Mouse (Mus musculus): ENCODE data around the gene Igsf3. TPM values are rescaled to one million over a fixed set of nuclear protein-coding genes. Genes with fewer than 3 reads are reported as not detected.

Gene Igsf3
- total RNA-seq, 1 experiment from 2014 or later: 7.0 TPM

DNA sequence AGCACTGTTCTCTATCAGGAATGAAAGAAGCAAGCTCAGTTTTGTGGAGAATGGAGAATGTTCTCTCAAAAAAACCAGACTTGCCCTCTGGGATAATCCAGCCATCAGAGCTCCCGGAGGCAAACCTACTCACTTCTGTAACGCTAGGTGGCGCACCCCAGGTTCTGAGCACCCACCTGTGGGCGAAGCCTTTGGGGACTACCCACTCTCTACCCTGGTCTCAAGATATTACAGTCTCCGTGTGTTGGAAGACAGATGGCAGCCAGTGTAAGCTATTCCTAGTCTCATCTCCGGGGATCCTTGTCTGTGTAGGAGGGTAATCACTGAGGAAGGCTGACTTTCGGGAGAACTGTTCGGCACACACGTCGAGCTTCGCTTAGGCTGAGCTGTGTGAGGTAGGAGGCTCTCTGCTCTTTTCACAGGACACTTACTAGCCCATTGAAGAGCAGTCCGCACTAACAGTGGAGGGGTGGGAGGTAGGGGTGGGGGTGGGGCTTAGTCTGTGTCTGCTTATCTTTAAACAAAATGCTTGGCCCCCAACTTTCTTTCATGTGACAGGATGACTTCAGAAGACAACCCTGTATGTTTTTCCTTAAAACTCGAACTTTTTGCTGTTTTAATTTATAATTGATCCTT, 4.4 kb upstream of the Igsf3 start:
- DNase-seq: peak; percentile 68

DNA sequence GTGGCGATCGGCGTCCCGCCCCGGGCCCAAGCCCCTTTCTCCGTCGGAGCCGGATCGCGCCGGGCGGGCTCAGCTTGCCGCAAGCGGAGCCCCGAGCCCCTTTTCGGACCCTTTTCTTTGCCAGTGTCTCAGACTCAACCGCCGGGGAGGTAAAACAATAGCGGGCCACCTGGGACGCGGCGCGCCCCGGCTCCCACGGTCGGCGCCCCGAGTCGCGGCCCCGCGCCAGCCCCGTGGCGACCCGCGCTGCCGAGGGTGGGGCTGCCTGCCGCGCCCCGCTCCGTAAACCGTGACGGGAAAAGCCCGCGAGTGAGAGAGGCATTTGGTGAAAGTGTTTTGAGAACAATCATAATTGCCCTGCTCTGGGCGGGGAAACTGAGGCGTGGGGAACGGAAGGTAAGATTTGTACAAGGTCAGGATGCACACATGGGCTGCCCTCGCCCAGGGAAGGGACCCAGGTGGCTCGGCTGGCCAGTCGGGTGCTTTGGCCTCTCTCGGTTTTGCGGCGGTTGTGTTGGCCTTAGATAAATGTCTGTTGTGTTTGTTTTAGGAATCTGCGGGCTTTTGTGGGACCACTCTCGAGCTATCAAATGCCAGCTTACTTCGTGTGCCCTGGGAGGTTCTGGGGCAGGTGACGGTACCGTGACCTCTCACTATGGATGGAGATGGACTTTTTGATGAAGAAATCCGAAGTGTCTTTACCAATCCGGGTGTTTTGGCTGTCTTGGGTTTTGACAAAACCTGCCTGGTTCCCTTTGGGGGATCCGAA, 557 bp downstream of the Igsf3 start:
- no peak for DNase-seq

GRCm38 (mm10) chr3:101378102-101378501, 1.2 kb downstream of the Igsf3 start:
- no peak for DNase-seq

- DNase-seq: peak; percentile 71
Measured at GRCm38 (mm10) chr3:101379789-101380188, 2.9 kb downstream of the Igsf3 start.

- no peak for DNase-seq
Measured at GRCm38 (mm10) chr3:101381691-101382090, 4.8 kb downstream of the Igsf3 start.

DNA sequence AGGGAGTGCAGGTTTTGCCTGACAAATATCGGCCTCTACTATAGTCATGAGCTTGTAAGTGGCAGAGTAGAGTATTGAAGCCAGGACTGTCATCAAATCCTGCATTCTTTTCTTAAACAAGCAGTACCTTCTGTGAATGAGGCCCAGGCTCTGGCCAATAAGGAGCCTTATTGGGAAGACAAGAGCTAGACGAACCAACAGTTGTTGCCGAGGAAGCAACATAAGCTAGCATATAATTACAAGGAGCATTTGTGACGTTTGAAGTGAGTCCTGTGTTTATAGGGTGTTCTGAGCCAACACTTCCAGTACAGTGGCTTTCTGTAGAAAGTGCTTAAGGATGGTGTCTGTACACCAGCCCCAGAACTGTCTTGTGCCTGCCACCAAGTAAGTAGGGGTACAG, 5.9 kb downstream of the Igsf3 start:
- no peak for DNase-seq

DNA sequence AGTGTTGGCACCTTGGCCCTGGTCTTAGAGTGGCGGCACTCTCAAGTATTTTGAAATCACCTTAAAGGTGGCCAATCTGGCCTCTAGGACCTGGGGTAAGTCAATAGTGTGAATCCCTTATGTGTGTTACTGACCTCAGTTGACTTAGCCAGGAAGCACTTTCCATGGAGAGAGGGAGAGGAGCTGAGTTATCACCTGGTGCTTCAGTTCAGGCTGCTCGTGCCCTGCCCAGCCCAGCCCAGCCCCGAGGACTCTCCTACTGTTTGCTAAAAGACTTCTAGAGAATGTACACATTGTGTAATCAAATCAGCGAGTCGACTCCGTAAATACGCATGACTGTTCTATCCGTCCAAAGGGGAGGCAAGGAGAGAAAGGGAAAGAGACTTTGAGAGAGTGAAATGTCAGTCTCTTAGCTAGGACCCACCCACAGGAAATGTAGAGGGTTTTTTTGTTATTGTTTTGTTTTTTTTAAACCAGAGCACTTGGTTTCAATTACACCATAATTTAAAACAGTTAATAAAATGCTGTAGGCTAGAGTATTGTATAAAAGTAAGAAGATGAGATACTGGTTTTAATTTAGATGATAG, 9.6 kb downstream of the Igsf3 start:
- no peak for DNase-seq

DNA sequence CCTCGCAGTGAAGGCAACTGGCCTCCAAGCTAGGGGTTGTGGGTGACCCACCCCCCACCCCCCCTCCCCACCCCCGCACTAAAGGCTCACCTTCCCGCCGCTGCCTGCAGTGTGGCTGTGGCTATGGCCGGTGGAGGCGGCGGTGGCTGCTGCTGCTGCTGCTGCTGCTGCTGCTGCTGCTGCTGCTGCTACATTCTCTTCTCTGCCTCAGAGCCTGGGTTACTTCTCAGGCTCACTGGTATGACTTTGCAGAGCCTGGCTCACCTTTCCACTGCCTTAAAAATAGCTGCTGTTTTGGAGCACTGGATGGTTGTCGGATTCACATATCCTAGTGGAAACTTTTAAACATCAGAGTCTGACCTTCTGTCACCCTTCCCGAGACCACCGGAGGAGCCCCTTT, 11.0 kb downstream of the Igsf3 start:
- DNase-seq: no peak

GRCm38 (mm10) chr3:101389566-101389965, 12.7 kb downstream of the Igsf3 start:
- no peak for DNase-seq

- DNase-seq: no peak
Measured at GRCm38 (mm10) chr3:101390472-101390871, 13.6 kb downstream of the Igsf3 start.

- no peak for DNase-seq
Measured at GRCm38 (mm10) chr3:101391991-101392390, 15.1 kb downstream of the Igsf3 start.

- DNase-seq: no peak
Measured at GRCm38 (mm10) chr3:101393103-101393644, 16.3 kb downstream of the Igsf3 start.

- DNase-seq: no peak
Measured at GRCm38 (mm10) chr3:101393659-101394539, 17.0 kb downstream of the Igsf3 start.

GRCm38 (mm10) chr3:101395341-101395740, 18.5 kb downstream of the Igsf3 start:
- DNase-seq: no peak

DNA sequence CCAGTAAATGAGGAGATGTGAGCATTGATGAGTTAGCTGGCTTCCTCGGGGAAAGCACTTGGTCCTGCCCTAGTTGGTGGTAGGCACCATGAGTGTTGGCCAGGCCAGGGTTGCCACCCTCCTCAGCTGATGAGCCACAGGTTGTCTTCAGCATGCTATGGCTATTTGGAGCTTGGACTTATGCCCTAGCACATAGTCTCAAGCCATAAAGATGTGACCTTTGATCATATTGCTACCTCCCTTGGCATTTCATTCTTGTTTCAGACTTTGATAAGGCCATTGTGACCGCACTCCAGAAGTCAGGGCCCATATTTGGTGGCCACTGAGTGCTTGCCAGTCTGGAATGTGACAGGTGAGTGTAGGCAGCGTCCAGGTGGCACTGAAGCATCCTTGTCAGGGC, 19.2 kb downstream of the Igsf3 start:
- DNase-seq: no peak

DNA sequence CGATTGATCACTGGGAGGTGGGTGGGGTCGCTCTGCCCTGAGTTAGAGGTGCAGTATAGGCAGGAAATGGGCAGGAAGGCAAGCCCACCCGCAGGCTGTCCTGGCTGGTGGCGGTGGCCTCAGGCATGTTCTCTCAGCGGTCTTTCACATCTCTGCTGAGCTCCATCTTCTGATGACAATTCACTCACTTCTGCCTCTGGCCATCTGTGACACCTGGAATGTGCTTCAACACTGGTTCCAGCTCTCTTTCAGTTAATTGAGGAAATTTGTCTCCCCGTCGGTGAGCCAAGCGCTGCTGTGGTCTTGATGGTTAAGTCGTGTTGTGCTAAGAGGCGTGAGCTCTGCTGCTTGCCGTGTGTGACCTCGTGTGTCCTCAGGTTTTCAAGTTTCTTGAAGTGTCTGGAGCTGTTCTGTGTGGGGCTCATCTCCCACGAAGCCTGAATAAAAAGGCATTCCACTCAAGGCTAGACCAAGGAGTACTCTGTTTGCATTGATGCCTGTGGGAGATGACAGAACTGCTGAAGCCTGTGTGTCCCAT, 19.9 kb downstream of the Igsf3 start:
- no peak for DNase-seq

- DNase-seq: no peak
Measured at GRCm38 (mm10) chr3:101397422-101397821, 20.5 kb downstream of the Igsf3 start.

- peak; percentile 46 for DNase-seq
Measured at GRCm38 (mm10) chr3:101398071-101398786, 21.3 kb downstream of the Igsf3 start.

GRCm38 (mm10) chr3:101398877-101399276, 22.0 kb downstream of the Igsf3 start:
- DNase-seq: no peak

DNA sequence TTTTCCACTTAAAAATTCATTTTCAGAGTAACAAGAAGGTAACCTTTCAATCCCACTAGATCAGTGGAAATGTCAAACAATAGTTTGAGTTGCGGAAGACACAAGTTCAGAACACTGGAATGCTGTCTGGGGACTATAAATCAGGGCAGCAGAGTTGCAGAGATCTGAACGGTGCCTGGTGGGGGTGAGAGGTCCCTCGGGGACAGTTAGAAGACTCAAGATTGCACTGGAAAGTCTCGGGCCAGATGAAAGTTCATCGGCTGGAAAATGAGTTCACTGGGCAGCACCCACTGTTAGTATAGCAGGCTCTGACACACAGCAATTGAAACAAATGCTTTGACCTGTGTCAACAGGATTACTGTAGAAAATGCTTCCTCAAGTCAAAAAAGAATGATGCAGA, 24.6 kb downstream of the Igsf3 start:
- DNase-seq: no peak

All from adrenal gland, postnatal 25 days (tissue).